Mouse (Mus musculus): ENCODE measurements around the gene Gclc.
A peak's percentile ranks its signal among the peaks of the same experiment; 100 is the strongest.

Gclc gene

DNA sequence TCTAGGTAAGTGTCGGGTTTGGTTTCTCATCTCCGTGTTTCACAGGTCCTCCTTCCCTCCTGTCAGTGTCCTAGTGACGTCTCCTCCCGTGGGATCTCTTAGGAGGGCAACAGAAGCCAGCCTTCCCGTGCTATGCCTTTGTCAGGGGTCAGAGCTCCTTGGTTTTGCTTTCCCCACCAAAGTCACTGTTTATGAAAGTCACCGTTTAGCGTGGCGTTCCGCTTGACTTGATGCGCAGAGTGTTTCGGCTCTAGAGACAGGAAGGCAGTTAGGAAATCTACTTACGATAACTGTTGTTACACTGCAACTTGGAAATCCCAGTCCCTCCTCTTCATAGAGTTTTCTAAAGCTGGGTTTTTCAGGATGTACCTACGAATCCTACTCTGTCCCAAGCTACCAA lies 28.7 kb downstream of the Gclc start:
- DNase-seq (ENCODE audit: low spot score in 2 of 2) = no peak

GRCm38 (mm10) chr9:77785466-77785865 lies 31.1 kb downstream of the Gclc start:
- no peak for DNase-seq (ENCODE audit: low spot score in 2 of 2)

DNA sequence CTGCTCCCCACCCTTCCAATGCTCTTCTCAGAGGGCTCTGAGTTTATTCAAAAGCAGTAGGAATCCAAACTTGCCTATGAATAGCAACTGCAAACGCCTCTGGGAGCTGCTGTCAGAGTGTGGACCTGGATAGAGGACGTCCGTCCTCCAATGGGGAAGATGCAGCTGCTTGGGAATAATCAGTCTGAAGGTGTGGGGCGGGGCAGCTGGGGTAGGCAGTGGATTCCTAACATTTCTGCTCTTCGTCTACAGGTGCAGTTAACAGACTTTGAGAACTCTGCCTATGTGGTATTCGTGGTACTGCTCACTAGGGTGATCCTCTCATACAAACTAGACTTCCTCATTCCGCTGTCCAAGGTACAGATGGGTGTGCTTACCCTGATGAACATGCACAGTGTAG lies 33.6 kb downstream of the Gclc start:
- no peak for DNase-seq (ENCODE audit: low spot score in 2 of 2)

DNA sequence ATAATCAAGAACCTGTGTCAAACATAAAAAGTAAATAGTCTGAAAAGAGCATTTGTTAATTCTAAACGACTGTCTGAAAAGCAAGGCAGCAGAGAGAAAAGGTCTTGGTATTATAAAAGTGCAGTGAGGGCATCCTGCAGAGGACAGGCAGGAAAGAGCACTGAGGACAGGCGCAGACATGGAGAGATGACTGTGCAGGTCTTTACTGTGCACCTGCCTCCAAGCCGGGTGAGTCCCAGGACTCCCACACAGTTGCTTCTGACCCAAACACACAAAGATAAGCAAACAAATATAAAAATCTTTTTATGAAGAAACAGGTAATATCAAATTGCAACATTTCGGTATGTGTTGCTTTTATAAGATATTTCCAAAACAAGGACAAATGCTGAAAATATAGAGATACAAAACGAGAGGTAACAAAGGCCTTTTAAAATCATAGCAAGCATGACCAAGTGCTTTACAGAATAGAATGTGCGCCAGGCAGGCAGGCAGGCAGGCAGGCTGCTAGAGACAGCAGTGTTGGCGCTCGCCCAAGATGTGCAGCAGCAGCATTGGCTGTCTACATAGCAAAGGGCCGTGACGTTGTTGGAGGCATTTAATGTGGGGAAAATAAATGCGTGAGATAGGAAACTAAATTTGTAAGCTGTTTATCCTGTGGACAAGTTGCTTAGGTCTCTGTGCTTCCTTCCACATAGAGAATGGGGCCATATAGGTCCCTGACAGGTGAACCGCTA lies 35.4 kb downstream of the Gclc start:
- DNase-seq (ENCODE audit: low spot score in 2 of 2) = no peak

DNA sequence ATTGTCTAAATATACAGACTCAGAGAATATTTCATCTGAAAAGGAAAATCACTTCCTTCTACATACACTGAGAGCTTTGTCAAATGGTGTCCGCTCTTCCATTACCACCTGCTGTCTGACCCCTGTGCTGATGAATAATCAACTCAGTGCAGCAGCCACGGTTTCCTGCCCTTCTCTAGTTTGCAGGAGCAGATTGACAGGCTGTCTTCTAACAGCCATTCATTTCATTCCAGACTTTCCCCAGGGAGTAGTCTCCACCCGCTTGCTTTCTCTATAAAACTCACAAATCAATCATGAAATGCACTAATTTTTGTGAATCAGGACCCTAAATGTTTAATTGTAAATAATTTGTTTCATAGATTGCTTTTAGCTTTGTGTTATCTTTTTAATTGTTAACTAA lies 39.5 kb downstream of the Gclc start:
- no peak for DNase-seq (ENCODE audit: low spot score in 2 of 2)

DNA sequence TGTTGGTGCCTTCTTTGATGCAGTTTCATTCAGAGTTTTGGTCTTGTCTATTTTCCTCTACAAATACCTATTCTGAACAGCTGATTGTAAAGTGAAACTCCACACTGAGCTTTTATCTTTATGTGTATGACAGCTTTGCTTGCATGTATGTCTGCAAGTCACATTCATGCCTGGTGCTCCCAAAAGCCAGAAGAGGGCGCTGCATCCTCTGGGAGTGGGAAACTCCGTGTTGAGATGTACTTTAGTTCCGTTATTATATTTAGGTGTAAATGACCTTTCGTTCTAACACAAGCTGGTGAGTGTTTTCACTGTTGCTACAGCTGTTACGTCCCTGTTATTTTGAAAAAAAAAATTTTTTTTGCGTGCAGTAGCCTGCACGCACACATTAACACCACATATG lies 48.1 kb downstream of the Gclc start:
- peak in 1 of 2 experiments; percentile 33 for DNase-seq (ENCODE audit: low spot score in 2 of 2)

DNA sequence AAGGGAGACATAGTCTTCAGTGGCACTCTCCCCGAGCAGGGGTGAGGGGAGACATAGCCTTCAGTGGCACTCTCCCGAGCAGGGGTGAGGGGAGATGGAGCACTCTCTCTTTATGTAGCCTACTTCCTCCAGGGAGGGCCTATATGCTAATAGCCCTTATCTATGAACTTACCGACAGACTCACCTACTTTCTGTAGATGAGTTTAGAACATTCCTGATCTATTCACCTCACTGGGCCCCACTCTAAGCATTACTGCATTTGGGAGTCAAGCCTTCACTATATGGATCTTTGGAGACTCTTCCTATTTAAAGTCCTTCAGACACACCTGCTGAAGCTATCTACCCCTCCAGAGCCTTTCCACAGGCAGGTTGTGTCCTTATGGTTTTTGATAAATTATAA lies 52.1 kb downstream of the Gclc start:
- no peak for DNase-seq (ENCODE audit: low spot score in 2 of 2)

- DNase-seq (ENCODE audit: low spot score in 2 of 2) = peak; percentile 40 to 75
Measured at GRCm38 (mm10) chr9:77806842-77807668, 52.7 kb downstream of the Gclc start.

DNA sequence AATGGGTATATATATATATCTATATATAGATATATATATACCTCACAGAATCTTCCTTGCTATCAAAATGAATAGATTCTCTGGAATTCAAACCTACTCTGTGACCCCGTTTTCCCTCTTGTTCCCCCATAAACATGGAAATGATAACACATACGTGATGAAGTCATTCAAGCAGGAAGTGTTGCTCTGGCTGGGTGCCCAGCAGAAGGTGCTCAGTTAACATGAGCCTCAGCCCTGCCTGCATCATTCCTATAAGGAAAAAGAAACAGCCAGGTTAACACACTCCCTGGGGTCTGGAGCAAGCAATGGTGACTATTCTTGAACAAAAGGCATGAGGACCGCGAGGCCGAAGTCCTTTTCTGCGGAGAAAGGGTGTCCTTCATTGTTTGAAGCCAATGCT lies 54.1 kb downstream of the Gclc start:
- DNase-seq (ENCODE audit: low spot score in 2 of 2) = no peak

GRCm38 (mm10) chr9:77818858-77819257 lies 64.5 kb downstream of the Gclc start:
- no peak for DNase-seq (ENCODE audit: low spot score in 2 of 2)

- no peak for DNase-seq (ENCODE audit: low spot score in 2 of 2)
Measured at GRCm38 (mm10) chr9:77819318-77819717, 65.0 kb downstream of the Gclc start.

- no peak for DNase-seq (ENCODE audit: low spot score in 2 of 2)
Measured at GRCm38 (mm10) chr9:77820836-77821235, 66.5 kb downstream of the Gclc start.

GRCm38 (mm10) chr9:77825380-77825961 lies 71.1 kb downstream of the Gclc start:
- DNase-seq (ENCODE audit: low spot score in 2 of 2) = no peak

DNA sequence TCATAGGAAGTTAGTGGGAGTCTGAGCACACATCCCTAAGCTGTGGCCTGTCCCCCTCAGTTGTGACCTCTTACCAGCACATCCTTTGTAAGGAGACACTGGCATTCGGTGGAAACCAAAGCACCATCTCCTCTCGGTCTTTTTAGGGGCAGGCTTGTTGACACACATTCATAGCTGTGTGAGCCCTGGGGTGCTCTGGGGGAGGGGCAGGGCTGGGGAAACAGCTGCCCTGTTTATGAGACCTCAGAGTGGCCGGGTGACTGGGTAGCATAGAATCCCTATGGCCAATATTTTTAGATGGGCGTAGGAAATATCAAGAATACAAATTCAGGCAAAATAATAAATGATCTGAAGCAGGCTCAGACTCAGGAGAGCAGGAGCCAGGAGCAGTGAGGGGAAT lies 71.9 kb downstream of the Gclc start:
- DNase-seq (ENCODE audit: low spot score in 2 of 2) = no peak

DNA sequence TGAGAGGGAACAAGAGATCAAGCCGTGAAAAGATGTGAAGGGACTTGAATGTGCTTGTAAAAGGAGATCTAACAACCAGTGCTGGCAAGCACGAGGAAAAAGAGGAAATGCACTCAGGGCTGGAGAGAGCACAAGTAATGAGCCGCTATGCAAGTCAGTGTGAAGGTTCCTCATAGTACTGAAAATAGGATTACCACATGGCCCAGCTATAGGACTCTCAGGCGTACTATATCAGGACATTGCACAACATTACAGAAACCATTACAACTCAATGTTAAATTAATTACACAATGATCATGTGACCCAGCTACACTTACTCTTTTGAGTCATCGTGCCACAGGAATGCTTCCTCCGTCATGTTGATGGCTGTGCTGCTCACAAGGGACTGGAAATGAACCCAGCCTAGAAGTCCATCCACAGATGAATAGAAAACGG lies 74.2 kb downstream of the Gclc start:
- DNase-seq (ENCODE audit: low spot score in 2 of 2) = no peak

- DNase-seq (ENCODE audit: low spot score in 2 of 2) = no peak
Measured at GRCm38 (mm10) chr9:77834259-77834993, 80.1 kb downstream of the Gclc start.

DNA sequence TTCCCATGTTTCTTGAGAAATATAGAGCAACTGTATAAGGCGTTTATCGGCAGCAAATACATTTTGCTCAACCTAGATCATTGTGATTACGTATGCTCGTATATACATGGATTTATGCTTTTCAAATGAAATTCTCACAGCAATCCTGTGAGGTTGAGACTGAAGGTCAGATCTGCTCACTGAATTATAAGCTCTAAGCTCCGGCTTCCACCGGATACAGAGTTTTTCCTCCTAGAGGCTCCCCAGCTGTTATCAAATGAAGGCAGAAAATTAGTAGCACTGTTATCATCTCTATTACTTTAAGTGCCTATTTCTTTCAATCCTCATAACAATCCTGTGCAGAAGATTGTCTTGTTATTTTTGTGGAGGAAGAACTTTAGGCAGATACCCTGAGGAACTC lies 80.8 kb downstream of the Gclc start:
- DNase-seq (ENCODE audit: low spot score in 2 of 2) = no peak

DNA sequence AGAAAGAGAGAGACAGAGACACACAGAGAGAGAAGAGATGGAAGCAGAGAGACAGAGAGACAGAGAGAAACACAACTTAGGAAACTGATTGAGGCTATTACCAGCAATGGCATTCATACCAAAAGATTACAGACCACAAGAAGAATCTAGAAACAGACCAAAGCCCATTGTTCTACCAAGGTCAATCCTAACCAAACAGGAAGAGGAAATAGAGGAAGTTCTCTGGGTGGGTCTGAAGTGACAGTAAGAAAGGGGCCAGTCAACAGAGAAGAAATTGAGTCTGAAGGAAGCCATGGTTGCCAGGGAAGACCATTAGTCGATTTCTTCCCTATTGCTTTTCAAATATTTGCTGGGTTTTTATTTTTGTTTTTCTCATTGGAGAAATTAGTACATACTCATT lies 81.4 kb downstream of the Gclc start:
- no peak for DNase-seq (ENCODE audit: low spot score in 2 of 2)

GRCm38 (mm10) chr9:77838586-77838985 lies 84.3 kb downstream of the Gclc start:
- DNase-seq (ENCODE audit: low spot score in 2 of 2) = no peak
